In genomic region chr1:71650741-71651140, GRCm38 (mm10) we compare ENCODE assay signal across 9 mouse cellular contexts. TPM values are rescaled to one million over a fixed set of nuclear protein-coding genes. Genes with fewer than 3 reads are reported as not detected.
DNase-seq lines count a peak whose midpoint lies in the region; ATAC-seq and TF ChIP-seq lines count a peak whose summit lies in the region.
"Had no signal": no experiment of that assay in that cellular context is flagged by ENCODE, and none has a peak within 500 bp of the region (broad histone marks: within the 10 kb centered on the region; RNA-seq: fewer than 3 reads in every experiment).

No protein-coding gene starts in this region.

- TF ChIP-seq CTCF in liver, embryonic 14.5 days (IDR thresholded peaks at IDR 0.05; ENCODE audit: low read depth): no peak

- peak overlapping the region; percentile 97 for H3K27ac ChIP-seq in heart, embryonic 10.5 days
- H3K27ac ChIP-seq in hindbrain, embryonic 13.5 days: no peak overlapping the region
- H3K27ac ChIP-seq in liver, embryonic 14.5 days: no peak overlapping the region

- H3K4me3 ChIP-seq in heart, embryonic 10.5 days: peak overlapping the region; percentile 85
- peak overlapping the region; percentile 17; the same call in 1 of the 2 replicates for H3K4me3 ChIP-seq in hindbrain, embryonic 13.5 days
- H3K4me3 ChIP-seq in liver, embryonic 14.5 days (ENCODE audit: insufficient read depth in 1 of 2, low read depth in 2 of 2, low read length in 2 of 2): peak overlapping the region in 1 of 2 experiments; percentile 50; a peak in 2 of 4 replicates

- H3K27me3 ChIP-seq in heart, embryonic 10.5 days (ENCODE audit: insufficient read depth, poor library complexity, severe bottlenecking): no peaks in the 10 kb centered on the region
- H3K27me3 ChIP-seq in hindbrain, embryonic 13.5 days: peaks cover 17% of the 10 kb centered on the region; the same call in 1 of the 2 replicates
- peaks cover 28% of the 10 kb centered on the region for H3K27me3 ChIP-seq in liver, embryonic 14.5 days (ENCODE audit: control insufficient read depth, insufficient read depth, low read length)

- no peak for TF ChIP-seq EP300 in liver, embryonic 14.5 days (IDR thresholded peaks at IDR 0.05; ENCODE audit: low read depth)

- H3K36me3 ChIP-seq in heart, embryonic 10.5 days: peaks cover 52% of the 10 kb centered on the region
- no peaks in the 10 kb centered on the region; the same call in 1 of the 2 replicates for H3K36me3 ChIP-seq in hindbrain, embryonic 13.5 days
- no peaks in the 10 kb centered on the region for H3K36me3 ChIP-seq in liver, embryonic 14.5 days (replicated peaks; ENCODE audit: control insufficient read depth, insufficient read depth, low read depth)

- no peak for ATAC-seq in hindbrain, embryonic 13.5 days (ENCODE audit: low FRiP score)
- peak; percentile 41; the same call in 1 of the 2 replicates for ATAC-seq in liver, embryonic 14.5 days (ENCODE audit: insufficient read depth)

- peak overlapping the region; percentile 77 for H3K4me2 ChIP-seq in hindbrain, embryonic 13.5 days
- peak overlapping the region; percentile 42 for H3K4me2 ChIP-seq in liver, embryonic 14.5 days (ENCODE audit: low read depth)

- H3K9me3 ChIP-seq in heart, embryonic 10.5 days: no peaks in the 10 kb centered on the region
- no peaks in the 10 kb centered on the region for H3K9me3 ChIP-seq in hindbrain, embryonic 13.5 days
- H3K9me3 ChIP-seq in liver, embryonic 14.5 days (ENCODE audit: control insufficient read depth, low read length): no peaks in the 10 kb centered on the region

- peaks cover 16% of the 10 kb centered on the region; the same call in 1 of the 2 replicates for H3K4me1 ChIP-seq in heart, embryonic 10.5 days
- peaks cover 21% of the 10 kb centered on the region for H3K4me1 ChIP-seq in hindbrain, embryonic 13.5 days (replicated peaks)
- no peaks in the 10 kb centered on the region for H3K4me1 ChIP-seq in liver, embryonic 14.5 days (replicated peaks; ENCODE audit: control insufficient read depth in 2 of 2, insufficient read depth in 2 of 2, low read length in 1 of 2)

- H3K9ac ChIP-seq in hindbrain, embryonic 13.5 days: no peak overlapping the region
- no peak overlapping the region for H3K9ac ChIP-seq in liver, embryonic 14.5 days (replicated peaks)

- no peak for DNase-seq in heart, embryonic 10.5 days (ENCODE audit: low spot score)
- no peak for DNase-seq in heart, postnatal 36 days
- DNase-seq in R1 (ENCODE audit: low read depth, low spot score): peak; percentile 94
- DNase-seq in liver, embryonic 14.5 days (ENCODE audit: low read depth in 3 of 3, low spot score in 3 of 3): no peak
- no peak for DNase-seq in frontal cortex, postnatal 14 days (ENCODE audit: low spot score in 2 of 2)
- DNase-seq in cerebellum, adult 11-12 months: no peak
- no peak for DNase-seq in cerebellum, postnatal 14 days
- DNase-seq: lung, postnatal 10 days had no signal

- 33% methylated on average over 6 of the region's 6 CpGs for WGBS in heart, embryonic 10.5 days
- WGBS in hindbrain, embryonic 13.5 days: 18% methylated on average over 6 of the region's 6 CpGs
- 47% methylated on average over 6 of the region's 6 CpGs for WGBS in liver, embryonic 14.5 days (ENCODE audit: insufficient replicate concordance)

- intact Hi-C loops in heart, postnatal 36 days (cut with DNase I): no loop called here

RNA-seq across cellular contexts. Expression of gene Fn1, which starts 2.3 kb away (rescaled TPM):
- 356 and 440 TPM in 2 replicates for polyA plus RNA-seq in heart, embryonic 10.5 days (2016; fragmentation: Nextera tagmentation; extraction: Ambion mirVana)
- 100 to 1,000 TPM in 1 of 2 experiments, 10 to 100 TPM in 1; 86.6 to 106 TPM for total RNA-seq in heart, postnatal 36 days (2021)
- 36.1 and 48.9 TPM in 2 replicates for polyA plus RNA-seq in hindbrain, embryonic 13.5 days (2015; fragmentation: Nextera tagmentation; extraction: Ambion mirVana)
- polyA plus RNA-seq in liver, embryonic 14.5 days (2012; rRNA removed): 71.4 and 99.5 TPM in 2 replicates
- polyA plus RNA-seq in liver, embryonic 14.5 days (2014; fragmentation: Nextera tagmentation; extraction: Ambion mirVana): 78.8 and 84.7 TPM in 2 replicates
